Mouse (Mus musculus): Measurements from ENCODE around the gene Mcts1. TPM values are rescaled to one million over a fixed set of nuclear protein-coding genes. Genes with fewer than 3 reads are reported as not detected.

Gene Mcts1
- 44.7 and 86.0 TPM in 2 replicates for polyA plus RNA-seq (2012; rRNA removed)

GRCm38 (mm10) chrX:38600177-38600994 lies at the start of gene Mcts1:
Gene Mcts1, plus strand, starts transcription at chrX:38600578.

GRCm38 (mm10) chrX:38576078-38576477 lies 24.3 kb upstream of the Mcts1 start, which contains the start of gene Cul4b:
Gene Cul4b, minus strand, starts transcription at chrX:38576196.

GRCm38 (mm10) chrX:38634801-38635637 lies 34.6 kb downstream of the Mcts1 start, which contains the start of gene C1galt1c1:
Gene C1galt1c1, minus strand, starts transcription at chrX:38635087.

Other genes with a start within 250 kb of the Mcts1 start
- gene Lamp2, start 144.1 kb upstream of the Mcts1 start, polyA plus RNA-seq (2012; rRNA removed) = 30.1 and 70.3 TPM in 2 replicates
- 19.5 and 34.4 TPM in 2 replicates for gene Cul4b, start 24.4 kb upstream of the Mcts1 start, polyA plus RNA-seq (2012; rRNA removed)
- 18.1 and 20.7 TPM in 2 replicates for gene C1galt1c1, start 34.5 kb downstream of the Mcts1 start, polyA plus RNA-seq (2012; rRNA removed)
- gene 6030498E09Rik, start 172.1 kb downstream of the Mcts1 start, polyA plus RNA-seq (2012; rRNA removed) = 0.16 and 0.20 TPM in 2 replicates